Mouse (Mus musculus) erythroblast, adult 5-6 weeks (primary cell): Measurements from ENCODE around the gene 1810046K07Rik. TPM values are rescaled to one million over a fixed set of nuclear protein-coding genes. Genes with fewer than 3 reads are reported as not detected.
A peak's percentile ranks its signal among the peaks of the same experiment; 100 is the strongest.

ENCODE experiments used
- ATAC-seq: replicated peaks from 2 replicates; pipeline ENCODE4 v1.8.0; 2016; ENCODE audit warnings: moderate number of reproducible peaks, mild to moderate bottlenecking, moderate TSS enrichment, inconsistent platforms; ENCODE audit not compliant: poor library complexity, low FRiP score, severe bottlenecking
- total RNA-seq, 2 experiments: library from RNA; stranded (forward) in 1 of 2; stranded (reverse) in 1 of 2; fragments of 150-400 nt in 1 of 2; fragments of 200-764, 138-1000 nt in 1 of 2; gene quantifications; 2 replicates each; pipeline versions ENCODE4 v1.2.3 to v1.2.4; 2015 to 2017; ENCODE audit warnings: low replicate concordance in 2 of 2

The 1810046K07Rik gene
- total RNA-seq, 2 experiments from 2014 or later, result not detected

DNA sequence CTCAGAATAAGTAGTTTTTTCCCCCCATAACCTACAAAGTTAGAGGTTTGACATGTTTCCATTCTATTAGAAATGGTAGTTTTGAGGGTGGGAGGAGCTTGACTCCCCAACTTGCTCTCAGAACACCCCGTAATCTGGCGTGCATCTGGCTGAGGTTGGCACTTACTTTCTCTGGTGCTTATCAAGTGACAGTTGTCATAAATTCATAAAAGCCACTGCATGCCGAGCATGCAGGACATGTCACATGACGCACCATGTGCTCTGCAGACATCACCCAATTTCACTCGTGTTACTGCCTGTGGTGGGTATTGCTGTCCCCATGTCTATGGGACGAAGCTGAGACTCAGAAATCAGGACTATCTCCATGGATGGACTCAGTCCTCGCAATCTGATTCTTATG is 18.2 kb downstream of the 1810046K07Rik start:
- ATAC-seq, result no peak

DNA sequence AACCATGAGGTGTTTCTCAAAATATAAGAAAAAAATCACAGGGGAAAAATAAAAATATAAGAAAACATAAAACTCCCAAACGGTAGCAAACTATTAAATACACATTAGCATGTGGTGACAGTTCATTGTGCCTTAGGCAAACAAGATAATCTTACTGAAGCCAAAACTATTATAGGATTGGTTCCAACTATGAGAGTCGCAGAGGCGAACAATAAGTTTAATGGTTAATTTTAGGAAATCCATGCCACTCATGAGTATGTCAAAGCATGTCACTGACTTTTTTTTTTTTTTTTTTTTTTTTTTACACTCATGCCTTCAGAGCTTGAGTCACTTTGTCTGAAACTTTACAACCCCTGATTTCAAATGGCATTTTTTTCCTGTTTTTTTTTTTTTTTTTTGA is 22.4 kb downstream of the 1810046K07Rik start:
- ATAC-seq, result no peak

DNA sequence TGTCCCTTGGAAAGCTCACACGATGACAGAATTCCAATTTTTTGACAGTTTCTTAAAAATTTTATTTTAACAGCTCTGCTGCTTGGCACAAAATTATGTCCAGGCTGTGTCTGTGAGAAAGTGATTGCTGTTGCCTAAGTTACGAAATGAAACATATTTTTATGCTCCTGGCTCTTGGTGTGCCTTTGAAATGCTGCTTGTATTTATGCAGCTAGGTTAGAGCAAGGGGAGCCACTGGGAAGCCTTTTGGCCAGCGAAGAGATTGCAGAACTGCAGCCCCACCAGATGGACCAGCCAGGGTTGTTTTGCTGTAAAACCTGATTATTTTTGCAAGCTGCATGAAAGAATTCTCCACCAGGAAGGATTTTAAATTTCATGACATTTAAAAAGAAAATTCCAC is 23.6 kb downstream of the 1810046K07Rik start:
- ATAC-seq, result no peak

DNA sequence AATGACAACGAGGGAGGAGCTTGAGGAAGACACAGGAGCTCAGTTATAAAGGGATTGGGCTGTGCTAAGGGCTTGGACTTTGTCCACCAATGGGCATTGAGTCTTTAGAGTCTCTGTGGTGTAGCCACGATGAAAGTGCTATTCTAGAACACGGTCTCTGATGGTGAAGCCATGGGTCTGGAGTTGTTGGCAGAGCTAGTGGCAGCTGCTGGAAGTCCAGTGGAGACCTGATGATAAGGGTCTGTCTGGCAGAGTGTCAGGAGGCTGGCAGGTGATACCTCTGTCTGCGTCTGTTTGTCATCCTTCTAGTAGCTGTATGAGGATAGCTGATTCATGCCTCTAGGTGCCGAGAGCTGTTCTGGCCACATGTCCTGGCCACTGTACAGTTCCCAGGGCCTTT is 24.7 kb downstream of the 1810046K07Rik start:
- no peak for ATAC-seq

DNA sequence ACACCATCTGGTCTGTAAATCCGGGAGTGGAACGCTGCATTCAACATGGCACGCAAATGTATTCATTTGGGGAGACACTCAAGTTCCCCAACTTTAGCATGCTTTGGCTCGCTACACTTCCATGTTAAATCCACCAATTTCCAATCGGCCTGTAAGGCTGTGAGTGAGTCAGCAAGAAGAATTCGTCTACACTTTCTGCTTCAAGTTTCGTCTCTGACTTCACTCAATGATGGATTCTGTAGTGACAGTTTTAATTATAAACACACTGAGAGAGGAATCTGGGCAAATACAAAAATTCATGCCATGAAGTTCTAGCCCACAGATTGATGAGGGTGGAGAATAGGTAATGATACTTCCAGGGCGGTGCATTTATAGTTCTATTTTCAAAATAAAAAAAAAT is 35.2 kb downstream of the 1810046K07Rik start:
- ATAC-seq, result no peak

DNA sequence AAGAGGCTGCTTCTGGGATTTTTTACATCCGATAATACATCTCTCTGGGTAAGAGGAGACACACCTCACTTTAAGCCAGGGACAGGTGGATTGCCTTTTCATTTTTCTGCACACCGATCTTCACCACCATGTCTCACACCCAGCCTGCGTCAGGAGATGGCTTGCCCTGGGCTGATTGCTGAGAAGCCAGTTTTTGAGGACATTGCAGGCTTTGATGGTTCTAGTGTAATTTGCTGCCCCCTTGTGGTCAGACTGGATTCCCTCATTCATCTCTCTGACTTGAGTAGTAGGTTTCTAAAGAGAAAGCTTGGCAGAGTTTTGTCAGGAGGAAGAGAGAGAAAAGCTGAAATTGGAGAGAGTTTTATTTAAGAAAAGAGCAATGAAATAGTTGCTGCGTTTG is 36.0 kb downstream of the 1810046K07Rik start:
- peak; percentile 85 for ATAC-seq

DNA sequence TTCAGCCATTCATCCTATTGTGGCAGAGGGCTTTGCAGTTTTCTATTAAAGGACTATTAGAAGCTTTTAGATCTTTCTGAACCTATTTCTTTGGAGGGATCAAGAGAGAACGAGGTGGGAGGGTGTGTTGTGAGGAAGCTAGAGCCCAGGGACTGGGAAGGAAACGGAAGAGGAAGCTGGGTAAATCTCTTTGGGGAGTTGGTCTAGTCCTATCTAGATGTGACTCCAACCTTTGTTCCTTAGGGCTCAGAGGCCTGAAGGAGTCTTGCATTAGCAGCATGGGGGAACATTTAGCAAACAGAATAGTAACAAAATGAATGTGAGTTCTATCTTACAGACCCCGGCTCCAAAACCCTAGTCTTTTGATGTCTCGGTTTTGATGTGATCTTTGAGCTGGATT is 37.7 kb downstream of the 1810046K07Rik start:
- no peak for ATAC-seq

DNA sequence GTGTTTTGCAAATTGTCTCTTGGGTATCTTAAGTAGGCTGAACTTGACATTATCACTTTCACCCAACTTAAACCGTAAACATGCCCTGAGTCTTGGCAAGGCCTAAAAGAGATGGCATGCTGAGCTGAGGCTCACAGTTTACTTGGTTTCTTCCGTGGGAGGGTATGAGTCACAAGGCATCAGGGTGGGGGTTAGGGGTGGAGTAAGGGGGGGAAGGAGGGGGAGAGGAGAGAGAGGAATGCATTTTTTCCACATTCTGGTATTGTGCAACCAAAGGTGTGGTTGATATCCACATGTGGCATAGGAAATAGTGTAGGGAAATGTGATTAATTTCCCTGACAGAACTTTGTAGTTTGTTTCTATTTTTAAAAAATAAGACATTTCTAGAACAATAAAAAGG is 42.6 kb downstream of the 1810046K07Rik start:
- ATAC-seq, result no peak

DNA sequence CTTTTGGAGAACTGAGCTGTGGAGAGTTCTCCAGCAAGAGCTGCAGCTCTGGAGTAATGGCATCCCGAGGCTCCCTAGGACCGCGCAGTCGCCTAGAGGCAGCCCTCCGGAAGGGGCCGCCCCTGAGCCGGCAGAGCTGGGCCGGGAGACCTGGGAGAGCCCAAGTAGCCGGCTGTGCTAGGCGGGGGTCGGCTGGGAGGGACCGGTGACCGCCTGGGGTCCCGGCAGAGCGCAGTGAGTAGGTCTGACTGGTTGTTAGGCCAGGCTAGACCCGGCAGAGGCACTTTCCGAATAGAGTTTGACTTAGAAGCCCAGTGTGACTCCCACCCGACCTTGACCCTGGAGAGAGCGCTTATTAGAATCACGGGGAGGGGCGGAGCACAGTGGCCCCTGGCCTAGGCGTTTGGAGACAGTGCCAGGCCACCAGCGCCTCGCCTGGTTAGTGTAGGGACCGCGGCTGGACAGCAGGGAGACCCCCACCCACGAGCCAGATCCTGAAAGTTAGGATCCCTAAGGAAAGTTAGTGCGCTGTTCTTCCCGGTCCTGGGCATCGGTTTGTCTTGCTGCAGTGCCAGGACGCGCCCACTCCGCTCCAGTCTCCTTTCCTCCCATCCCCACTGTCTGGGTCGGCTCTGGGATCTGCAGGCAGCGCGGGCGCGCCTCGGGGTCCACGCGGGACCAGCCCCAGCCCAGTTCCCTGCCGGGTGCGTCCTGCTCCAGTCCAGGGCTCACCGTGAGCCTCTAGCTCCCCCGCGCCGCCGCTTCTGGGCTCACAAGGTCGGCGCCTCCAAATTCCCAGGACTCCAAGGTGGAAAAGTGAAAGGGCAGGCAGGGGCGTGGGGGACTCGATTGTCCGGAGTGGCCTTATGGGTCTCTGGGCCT is 50.0 kb downstream of the 1810046K07Rik start, which contains the start of gene Colca2:
Colca2 (minus strand) TSS at position 70 of the 882 bp plus-strand sequence.
- no peak for ATAC-seq

DNA sequence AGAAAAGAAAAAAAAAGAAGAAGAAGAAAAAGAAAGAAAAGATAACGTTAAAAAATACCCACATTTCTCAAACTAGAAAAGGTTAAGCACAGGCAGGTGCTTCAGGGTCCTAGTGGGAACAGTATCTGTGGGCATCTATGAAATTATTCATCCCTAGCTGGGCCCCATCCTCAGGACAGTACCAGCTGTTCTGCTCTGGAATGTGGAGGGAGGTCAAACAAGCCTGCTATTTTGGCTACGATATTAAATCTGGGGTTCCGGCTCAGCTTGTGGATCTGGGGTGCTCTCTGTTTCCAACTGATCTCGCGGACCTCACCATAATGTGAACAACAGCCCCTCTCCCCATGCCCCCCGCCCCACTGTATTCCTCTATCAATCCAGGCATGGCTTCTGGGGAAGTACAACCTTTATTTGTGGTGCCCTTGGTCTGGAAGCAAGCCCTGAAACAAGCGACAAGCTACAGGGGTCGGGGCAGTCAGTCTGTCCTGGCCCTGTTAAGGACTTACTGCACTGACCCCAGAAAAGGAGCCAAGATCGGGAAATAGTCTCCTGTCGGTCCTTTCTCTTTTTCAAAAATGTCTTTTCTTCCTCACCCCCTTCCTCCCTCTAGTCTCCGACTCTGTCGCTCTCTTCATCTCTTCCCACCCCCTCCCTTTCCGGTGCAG is 50.8 kb downstream of the 1810046K07Rik start:
- no peak for ATAC-seq

DNA sequence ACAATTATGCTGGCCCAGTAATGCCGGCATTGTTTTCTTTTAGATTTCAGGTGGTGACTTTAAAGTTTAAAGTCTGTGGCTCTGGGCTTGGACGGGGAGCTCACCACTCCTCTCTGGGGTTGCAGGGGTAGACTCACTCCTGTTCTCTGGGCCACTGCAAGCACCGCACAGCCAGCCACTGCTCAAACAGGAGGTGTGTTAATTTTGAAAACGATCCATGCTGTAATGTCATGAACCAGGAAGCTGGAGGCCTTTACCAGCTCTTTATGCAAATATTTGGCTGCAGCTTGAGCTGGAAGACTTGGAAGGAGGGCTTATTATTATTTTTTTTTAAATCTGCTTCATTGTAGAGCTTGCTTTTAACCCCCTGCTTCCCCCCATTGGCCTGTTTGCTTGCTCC is 54.0 kb downstream of the 1810046K07Rik start:
- no peak for ATAC-seq

DNA sequence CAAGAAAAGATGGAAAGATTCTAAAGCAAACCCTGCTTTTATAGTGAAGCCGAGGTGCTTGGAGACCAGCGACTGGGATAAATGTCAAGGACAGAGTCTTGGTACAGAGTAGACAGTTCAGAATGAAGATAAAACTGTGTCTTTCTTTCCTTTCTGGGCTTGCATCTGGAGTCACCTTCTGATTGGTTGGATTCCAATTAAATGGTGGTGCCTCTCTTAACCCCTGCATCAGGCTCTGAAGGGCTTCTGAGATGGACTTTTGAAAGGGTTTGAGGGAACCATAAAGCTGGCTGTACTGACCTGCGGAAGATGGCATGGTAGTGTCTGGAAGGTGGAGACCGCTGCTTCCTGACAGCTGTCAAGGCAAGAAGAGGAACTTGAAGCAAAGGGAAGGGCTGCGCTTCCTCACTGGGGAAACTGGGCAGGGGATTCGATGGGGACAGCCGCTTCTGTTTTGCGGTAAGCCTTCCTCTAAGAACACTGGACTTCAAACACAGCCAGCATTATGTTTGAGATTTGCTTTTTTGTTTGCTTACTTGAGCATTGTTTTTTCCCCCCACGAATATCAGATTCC is 55.0 kb downstream of the 1810046K07Rik start:
- no peak for ATAC-seq

DNA sequence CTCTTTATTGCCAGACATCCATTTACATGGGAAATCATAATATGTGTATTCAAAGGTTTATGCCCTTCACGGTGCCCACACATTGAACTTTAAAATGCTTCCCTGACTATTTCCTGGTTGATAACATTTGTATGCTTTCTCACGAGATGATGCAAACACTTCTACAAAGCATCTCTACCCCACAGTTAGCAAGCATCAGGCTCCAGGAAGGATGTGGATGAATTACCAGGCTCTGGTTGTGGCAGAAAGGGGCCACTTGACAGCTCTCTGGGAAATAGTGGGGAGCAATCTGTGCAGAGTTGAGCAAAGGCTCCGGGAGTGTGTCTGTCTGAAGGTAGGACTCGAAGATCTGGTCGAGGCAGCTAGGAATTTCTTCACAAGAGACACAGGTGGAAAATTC is 56.6 kb downstream of the 1810046K07Rik start:
- ATAC-seq, result no peak

DNA sequence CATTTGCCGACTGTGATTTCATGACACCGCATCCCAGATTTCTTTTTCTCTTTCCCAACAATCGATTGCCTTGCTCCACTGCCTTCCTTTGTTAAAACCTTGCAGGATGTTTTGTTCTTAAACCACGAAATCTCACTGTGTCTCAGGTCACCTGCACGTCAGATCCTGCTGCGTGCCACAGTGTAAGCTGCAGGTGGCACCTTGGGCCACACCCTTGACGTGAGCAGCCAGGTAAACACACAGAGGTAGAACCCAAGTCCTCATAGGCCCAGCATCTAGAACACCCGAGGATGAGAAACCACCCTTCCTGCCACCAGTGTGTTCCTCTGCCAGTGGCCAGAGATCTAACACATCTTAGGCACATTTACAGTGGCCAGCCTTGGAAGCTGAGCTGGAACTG is 57.6 kb downstream of the 1810046K07Rik start:
- no peak for ATAC-seq

DNA sequence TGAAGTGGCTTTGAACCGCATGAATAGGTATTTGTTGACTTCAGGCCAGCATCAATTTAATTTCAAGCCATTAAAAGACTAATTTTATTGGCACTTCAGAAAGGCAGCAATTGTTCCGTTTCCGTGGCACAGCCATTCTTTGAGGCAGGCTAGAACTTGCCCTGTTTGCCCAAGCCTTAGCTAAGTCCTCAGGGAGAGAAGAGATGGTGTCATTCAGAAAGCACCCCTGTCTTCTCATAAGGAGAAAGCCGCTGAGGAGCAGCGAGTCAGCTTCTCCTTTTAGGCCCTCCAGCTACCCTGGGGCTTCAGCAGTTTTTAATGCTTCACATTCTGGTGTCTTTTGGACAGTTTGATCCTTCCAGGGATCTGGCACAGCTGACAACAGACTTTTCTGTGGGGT is 59.9 kb downstream of the 1810046K07Rik start:
- ATAC-seq, result no peak

DNA sequence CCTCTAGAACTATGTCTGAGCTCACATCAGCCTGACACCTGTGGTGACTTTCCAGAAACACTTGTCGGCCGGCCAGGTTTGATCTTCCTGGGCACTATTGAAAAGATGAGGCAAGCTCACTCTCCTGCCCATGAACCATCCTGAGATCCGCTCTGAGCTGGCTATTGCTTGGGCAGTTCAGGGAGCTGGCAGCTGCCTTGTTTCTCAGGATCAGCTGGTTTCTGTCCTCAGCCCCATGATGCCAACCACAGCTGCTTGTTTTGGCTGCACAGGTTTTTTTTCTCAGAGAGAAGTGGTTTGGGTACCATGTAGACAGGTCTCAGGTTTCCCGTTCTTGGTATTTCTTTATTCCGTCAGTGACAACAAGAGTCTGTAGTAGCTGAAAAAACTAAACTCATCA is 70.3 kb downstream of the 1810046K07Rik start:
- ATAC-seq, result no peak

DNA sequence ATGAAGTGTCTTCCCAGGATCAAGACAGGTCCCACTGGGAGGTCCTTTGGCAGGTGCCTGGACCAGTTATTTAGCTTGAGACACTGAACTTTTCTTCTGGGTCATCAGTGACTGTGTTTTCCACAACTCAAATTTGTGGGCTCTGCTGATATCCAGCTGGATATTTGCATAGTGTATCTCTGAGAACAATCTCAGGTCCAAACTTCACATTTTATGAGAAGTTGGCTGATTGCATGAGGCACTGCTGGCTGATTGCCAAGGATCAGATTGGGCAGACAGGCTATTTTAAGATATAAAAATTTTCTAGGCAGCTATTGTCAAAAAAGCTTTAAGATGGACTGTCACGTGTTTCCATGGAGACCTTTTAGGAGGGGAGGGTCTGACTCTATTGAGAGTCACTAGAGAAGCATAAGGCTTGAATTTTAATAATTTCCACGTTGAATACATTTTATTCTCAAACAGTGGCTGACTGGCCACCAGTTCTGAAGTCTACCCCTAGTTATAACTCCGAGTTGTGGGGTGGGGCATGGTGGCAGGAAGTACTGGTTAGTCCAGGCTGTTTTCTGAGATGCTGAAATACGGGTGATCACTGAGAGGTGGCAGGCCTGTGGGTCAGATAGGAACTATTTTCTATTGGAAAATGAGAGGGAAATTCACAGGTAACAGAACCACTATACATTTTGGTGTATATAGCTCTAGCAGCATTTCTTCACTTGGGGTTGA is 71.8 kb downstream of the 1810046K07Rik start:
- no peak for ATAC-seq
